Mouse (Mus musculus) heart, adult 2 months (tissue): ENCODE results near the gene Acads. TPM values are rescaled to one million over a fixed set of nuclear protein-coding genes. Genes with fewer than 3 reads are reported as not detected.
A peak's percentile ranks its signal among the peaks of the same experiment; 100 is the strongest.
"Not testable (repeated sequence)": the region's sequence is repeated elsewhere in the genome, so short reads cannot be mapped to it uniquely, and the experiment has no call there.

Experiments used
- DNase-seq, 2 experiments: peaks; one replicate each; pipeline ENCODE4 v3.0.0; 2021
- H3K27ac ChIP-seq: fragments of 200-600 bp; 2 replicates; pipeline ENCODE4 v1.8.1; 2022
- H3K27me3 ChIP-seq: fragments of 200-500 bp; 2 replicates; pipeline ENCODE4 v1.6.1; 2012; ENCODE audit warnings: mild to moderate bottlenecking, low read length, inconsistent platforms, mixed read lengths; ENCODE audit not compliant: control insufficient read depth, insufficient read depth
- H3K36me3 ChIP-seq: fragments of 200-500 bp; 2 replicates; pipeline ENCODE4 v1.6.1; 2012; ENCODE audit warnings: low read length, inconsistent platforms; ENCODE audit not compliant: control insufficient read depth, insufficient read depth
- H3K4me1 ChIP-seq: fragments of 200-500 bp; 2 replicates; pipeline ENCODE4 v1.6.1; 2011; ENCODE audit warnings: low read length; ENCODE audit not compliant: control insufficient read depth, insufficient read depth
- H3K4me3 ChIP-seq: fragments of 200-600 bp; 2 replicates; pipeline ENCODE4 v1.8.1; 2022
- H3K79me2 ChIP-seq: fragments of 200-500 bp; replicated peaks from 2 replicates; pipeline ENCODE4 v1.6.1; 2012; ENCODE audit warnings: mild to moderate bottlenecking, inconsistent platforms, low read length, moderate library complexity, mixed read lengths; ENCODE audit not compliant: control insufficient read depth, insufficient read depth
- H3K9ac ChIP-seq: fragments of 200-500 bp; 2 replicates; pipeline ENCODE4 v1.6.1; 2012; ENCODE audit warnings: low read depth, mild to moderate bottlenecking, control low read depth, inconsistent platforms, low read length, mixed read lengths
- CTCF ChIP-seq: fragments of 200-600 bp; IDR thresholded peaks from 2 replicates; pipeline ENCODE4 v1.8.1; 2022; ENCODE audit warnings: antibody characterized with exemption, mild to moderate bottlenecking, moderate library complexity
- EP300 ChIP-seq: fragments of 200-500 bp; IDR thresholded peaks from 2 replicates; pipeline ENCODE4 v1.6.1; 2011; ENCODE audit warnings: low read depth, low read length, control low read depth; ENCODE audit not compliant: insufficient read depth
- POLR2A ChIP-seq: fragments of 200-500 bp; IDR thresholded peaks from 2 replicates; pipeline ENCODE4 v1.6.1; 2011; ENCODE audit warnings: mild to moderate bottlenecking, low read depth, low read length, control low read depth; ENCODE audit not compliant: insufficient read depth
- WGBS: fragments of 180-500 bp; shearing (Covaris S2); methylation state at CpG from one replicate; pipeline ENCODE4 v1.1.7; 2018; 5-methylcytosine and 5-hydroxymethylcytosine counted together
- intact Hi-C: fragments of 180-260 bp; cut with DNase I; formaldehyde crosslinking; loops from one replicate; pipeline ENCODE4 v1.15.1; 2025
- polyA plus RNA-seq: library from polyadenylated mRNA; depleted of rRNA; stranded (reverse); fragments of >200 nt; gene quantifications from 2 replicates; pipeline ENCODE4 v1.2.3, GENCODE M21; 2012
- total RNA-seq, 2 experiments: library from RNA; stranded (reverse); gene quantifications; 2 replicates each; pipeline ENCODE4 v1.2.3; 2021

Acads gene
- total and polyA plus RNA-seq, 3 experiments = 199 to 256 (median 228) TPM

- DNase-seq = peak in 1 of 2 experiments; percentile 23
- Histone ChIP-seq H3K27ac (peak overlapping the region; percentile 38), H3K79me2 (peaks cover 4% of the 10 kb centered on the region), H3K4me3 (no peak overlapping the region), H3K4me1 (peaks cover 19% of the 10 kb centered on the region), H3K36me3 (0 out of 2 replicates have a peak, but pooled peaks cover 3% of the 10 kb centered on the region), H3K27me3 (no peaks in the 10 kb centered on the region), H3K9ac (no peak overlapping the region)
- WGBS = 31% methylated on average over 8 of the region's 8 CpGs
- TF ChIP-seq EP300 = 0 out of 2 replicates have a peak, but pooled peaks have one; percentile 37
- 0 out of 2 replicates have a peak, but pooled peaks have one; percentile 6 for TF ChIP-seq POLR2A
- no peak for TF ChIP-seq CTCF
- intact Hi-C loops = no loop called here
These were observed 33.2 kb upstream of the Acads start for GRCm38 (mm10) chr5:115152132-115152956.

- Histone ChIP-seq H3K4me1 (peaks cover 18% of the 10 kb centered on the region), H3K36me3 (0 out of 2 replicates have a peak, but pooled peaks cover 4% of the 10 kb centered on the region), H3K4me3 (no peak overlapping the region), H3K27me3 (no peaks in the 10 kb centered on the region), H3K9ac (no peak overlapping the region), H3K27ac (no peak overlapping the region; the same call in 1 of the 2 replicates), H3K79me2 (peaks cover 4% of the 10 kb centered on the region)
- WGBS = 74% methylated on average over 13 of the region's 13 CpGs
- TF ChIP-seq EP300 (no peak), CTCF (no peak), POLR2A (no peak)
- DNase-seq = peak in 1 of 2 experiments; percentile 15
- intact Hi-C loops = no loop called here
These were observed 32.3 kb upstream of the Acads start for GRCm38 (mm10) chr5:115151457-115151856.

GRCm38 (mm10) chr5:115150991-115151390, 31.8 kb upstream of the Acads start:
- peaks cover 4% of the 10 kb centered on the region for H3K79me2 ChIP-seq
- DNase-seq = no peak
- no peak overlapping the region for H3K4me3 ChIP-seq
- WGBS = 70% methylated on average over 5 of the region's 5 CpGs
- H3K4me1 ChIP-seq = peaks cover 19% of the 10 kb centered on the region
- H3K27ac ChIP-seq = no peak overlapping the region
- 0 out of 2 replicates have a peak, but pooled peaks cover 4% of the 10 kb centered on the region for H3K36me3 ChIP-seq
- intact Hi-C loops = no loop called here
- H3K27me3 ChIP-seq = no peaks in the 10 kb centered on the region
- H3K9ac ChIP-seq = no peak overlapping the region
- TF ChIP-seq EP300 (no peak), CTCF (no peak), POLR2A (no peak)

DNA sequence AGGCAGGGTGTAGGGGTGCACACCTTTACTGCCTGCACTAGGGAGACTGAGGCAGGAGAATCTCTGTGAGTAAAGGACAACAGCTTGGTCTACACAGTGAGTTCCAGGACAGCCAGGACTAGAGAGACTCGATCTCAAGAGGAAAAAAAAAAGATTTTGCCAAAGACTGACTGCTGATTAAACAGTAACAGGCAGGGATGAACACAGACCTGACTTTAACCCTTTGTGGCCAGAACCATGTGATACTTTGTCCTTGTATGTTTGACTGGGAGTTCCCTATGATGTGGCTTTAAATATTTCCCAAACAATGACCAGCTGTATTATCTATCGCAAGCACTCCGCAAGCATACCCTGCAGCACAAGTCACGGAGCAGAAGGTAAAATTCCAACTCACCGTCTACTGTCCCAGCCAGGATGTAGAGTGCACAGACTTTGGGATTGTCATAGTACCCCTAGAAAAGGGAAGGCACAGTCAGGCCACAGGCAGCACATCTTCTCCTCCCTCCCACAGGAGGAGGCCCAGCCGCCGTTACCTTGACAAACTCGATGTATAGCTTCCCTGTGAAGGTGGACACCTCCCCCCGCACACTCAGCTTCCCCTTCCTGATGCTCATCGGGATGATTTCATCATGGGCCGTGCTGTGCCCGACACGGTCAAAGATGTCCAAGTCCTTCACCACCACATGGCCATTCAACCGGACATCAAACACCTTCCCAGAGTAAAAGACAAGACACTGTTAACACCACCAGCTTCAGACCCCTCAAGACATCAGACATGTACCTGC, 30.7 kb upstream of the Acads start:
- intact Hi-C loops = no loop called here
- peak in 1 of 2 experiments; percentile 12 for DNase-seq
- H3K36me3 ChIP-seq = 0 out of 2 replicates have a peak, but pooled peaks cover 4% of the 10 kb centered on the region
- no peak for TF ChIP-seq CTCF
- no peak for TF ChIP-seq EP300
- TF ChIP-seq POLR2A = no peak
- peaks cover 4% of the 10 kb centered on the region; the same call in 1 of the 2 replicates for H3K79me2 ChIP-seq
- no peak overlapping the region for H3K4me3 ChIP-seq
- H3K27me3 ChIP-seq = no peaks in the 10 kb centered on the region
- WGBS = 93% methylated on average over 14 of the region's 14 CpGs
- H3K4me1 ChIP-seq = peaks cover 18% of the 10 kb centered on the region
- no peak overlapping the region for H3K27ac ChIP-seq
- H3K9ac ChIP-seq = no peak overlapping the region

DNA sequence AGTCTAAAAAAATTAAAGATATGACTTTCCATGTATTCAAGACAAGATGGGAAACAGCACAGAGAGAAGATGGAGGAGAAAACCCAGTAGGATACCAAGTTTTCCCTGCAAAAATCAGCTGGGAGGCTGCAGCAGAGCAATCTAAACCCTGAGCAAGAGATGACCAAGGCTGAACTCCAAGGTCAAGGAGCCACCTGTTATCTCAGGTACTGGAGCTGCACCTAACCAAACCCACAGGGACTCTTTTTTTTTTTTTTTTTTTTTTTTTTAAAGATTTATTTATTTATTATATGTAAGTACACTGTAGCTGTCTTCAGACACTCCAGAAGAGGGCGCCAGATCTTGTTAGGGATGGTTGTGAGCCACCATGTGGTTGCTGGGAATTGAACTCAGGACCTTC, 29.7 kb upstream of the Acads start:
- H3K9ac ChIP-seq, H3K36me3 ChIP-seq, H3K27ac ChIP-seq, H3K79me2 ChIP-seq, intact Hi-C loops, H3K4me3 ChIP-seq, H3K27me3 ChIP-seq, DNase-seq: not testable (repeated sequence)
- no CpG with 5 or more reads among the region's 1 CpGs for WGBS
- H3K4me1 ChIP-seq = peaks cover 17% of the 10 kb centered on the region
